Mouse (Mus musculus) embryonic fibroblast, embryonic 13.5 days (primary cell): Measurements from ENCODE around the gene Slc22a15.

Experiments used
- CTCF ChIP-seq: IDR thresholded peaks from 2 replicates; pipeline ENCODE4 v1.5.1; 2011; ENCODE audit warnings: mild to moderate bottlenecking, control low read depth, low read length, moderate library complexity, borderline replicate concordance; ENCODE audit not compliant: insufficient read depth
- POLR2A ChIP-seq: IDR thresholded peaks from 2 replicates; pipeline ENCODE4 v1.6.1; 2011; ENCODE audit warnings: low read depth, mild to moderate bottlenecking, control low read depth, low read length, moderate library complexity

DNA sequence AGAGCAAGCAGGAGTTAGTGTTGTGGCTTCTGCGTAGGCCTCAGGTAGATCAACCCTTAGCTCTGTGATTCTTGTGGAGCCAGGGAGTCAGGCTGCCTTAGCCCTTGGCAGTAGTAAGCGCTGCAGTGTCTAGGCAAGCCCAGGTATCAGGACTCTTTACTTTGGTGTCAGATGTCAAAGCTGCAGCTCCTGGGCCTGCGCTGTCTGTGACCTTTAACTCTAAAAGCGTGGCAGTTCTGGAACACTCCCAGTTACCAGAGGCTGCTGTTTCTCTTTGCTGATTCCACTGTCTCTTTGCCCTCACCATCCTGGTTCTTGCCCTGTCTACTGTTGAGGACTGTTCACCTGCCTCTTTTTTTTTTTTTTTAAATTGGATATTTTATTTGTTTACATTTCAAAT lies 23.0 kb upstream of the Slc22a15 start:
- TF ChIP-seq POLR2A (no peak), CTCF (no peak)
